Mouse (Mus musculus) T-helper 2 cell (primary cell): ENCODE measurements around the gene Map6.

Experiments used
- in situ Hi-C: fragments of 300-600 bp; cut with MboI, MseI; formaldehyde crosslinking; loops from one replicate; pipeline ENCODE4 v1.15.1; 2025; ENCODE audit warnings: high pct_unique_total_duplicates

The Map6 gene

GRCm38 (mm10) chr7:99313253-99313652 lies 46.0 kb downstream of the Map6 start:
- in situ Hi-C loops = no loop called here

DNA sequence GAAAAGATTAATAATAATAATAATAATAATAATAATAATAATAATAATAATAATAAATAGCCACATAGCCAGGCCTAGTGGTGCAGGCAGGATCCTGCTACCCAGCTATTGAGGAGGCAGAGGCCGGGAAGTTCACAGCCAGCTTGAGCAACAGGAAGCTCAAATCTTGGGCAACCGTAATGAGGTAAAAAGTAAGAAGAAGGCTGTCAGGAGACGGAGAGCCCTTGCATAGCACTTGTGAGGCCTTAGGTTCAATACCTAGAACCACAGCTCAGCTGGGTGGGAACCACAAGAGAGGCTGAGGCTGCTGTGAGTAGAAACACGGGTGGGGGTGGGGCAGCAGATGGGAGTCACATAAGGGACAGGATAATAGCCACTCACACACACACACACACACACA lies 47.3 kb downstream of the Map6 start:
- in situ Hi-C loops = no loop called here

DNA sequence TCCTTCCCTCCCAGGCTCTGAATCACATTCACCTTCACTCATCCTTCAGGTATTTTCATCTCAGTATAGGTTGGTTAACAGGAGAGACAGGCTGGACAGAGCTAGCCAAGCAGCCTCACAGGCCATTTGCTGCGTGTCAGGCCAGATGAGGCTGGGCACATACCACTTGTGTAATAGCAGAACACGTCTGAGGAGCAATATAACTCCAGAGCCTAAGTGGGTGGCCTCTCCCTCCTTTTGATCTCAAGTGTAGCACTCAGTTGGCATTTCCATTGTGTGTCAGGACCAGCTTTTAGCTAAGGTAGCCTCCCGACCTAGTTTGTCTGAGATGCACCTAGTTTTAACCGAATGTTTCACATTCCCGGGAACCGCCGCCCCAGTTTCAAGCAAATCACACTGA lies 49.0 kb downstream of the Map6 start:
- in situ Hi-C loops = no loop called here

GRCm38 (mm10) chr7:99317475-99317874 lies 50.2 kb downstream of the Map6 start:
- in situ Hi-C loops = no loop called here

DNA sequence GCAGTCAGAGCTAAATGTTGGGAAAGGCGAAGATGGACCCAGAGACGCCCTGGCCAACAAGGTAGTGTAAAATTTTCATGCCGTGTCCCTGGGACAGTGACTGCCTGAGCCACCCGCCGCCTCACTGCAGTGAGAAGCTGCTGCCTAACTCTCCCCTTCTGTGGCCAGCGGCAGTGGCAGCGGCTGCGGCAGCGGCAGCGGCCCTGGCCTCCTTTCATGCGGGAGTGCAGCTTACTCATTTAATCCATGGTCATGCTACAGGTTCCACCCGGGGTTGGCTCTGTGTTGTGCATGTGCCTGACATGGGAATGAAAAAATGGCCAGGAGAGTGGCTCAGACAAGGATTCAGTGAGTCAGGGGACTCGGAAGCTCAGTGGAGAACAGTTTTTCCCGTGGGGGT lies 53.3 kb downstream of the Map6 start:
- in situ Hi-C loops = no loop called here

DNA sequence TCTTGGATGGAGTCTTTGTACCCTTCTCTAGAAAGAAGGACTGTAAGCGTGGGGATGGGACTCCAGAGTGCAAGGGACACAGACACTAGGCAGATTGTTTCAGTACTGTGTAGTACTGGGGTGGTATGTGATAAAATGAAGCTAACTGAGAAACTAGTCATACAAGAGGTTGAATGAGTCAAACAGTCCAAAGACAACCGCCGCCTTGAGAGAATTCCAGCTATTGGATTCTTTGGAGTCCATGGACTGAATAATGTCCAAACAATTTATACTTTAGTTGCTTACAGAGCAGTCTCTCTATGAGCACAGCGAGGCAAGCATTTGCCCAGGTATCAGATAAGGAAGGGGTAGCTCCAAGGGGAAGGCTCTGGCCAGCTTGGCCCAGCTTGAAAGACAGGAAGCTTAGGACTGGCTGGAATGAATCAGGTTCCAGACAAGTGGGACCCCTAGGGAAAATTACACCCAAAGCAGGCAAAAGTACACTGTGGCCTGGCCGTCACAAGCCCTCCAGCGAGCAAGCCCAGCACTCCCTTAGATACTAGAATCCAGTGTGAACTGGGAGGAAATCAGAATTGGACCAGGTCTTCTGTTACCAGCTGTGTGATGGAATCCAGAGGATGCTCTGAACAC lies 55.6 kb downstream of the Map6 start:
- in situ Hi-C loops = no loop called here

DNA sequence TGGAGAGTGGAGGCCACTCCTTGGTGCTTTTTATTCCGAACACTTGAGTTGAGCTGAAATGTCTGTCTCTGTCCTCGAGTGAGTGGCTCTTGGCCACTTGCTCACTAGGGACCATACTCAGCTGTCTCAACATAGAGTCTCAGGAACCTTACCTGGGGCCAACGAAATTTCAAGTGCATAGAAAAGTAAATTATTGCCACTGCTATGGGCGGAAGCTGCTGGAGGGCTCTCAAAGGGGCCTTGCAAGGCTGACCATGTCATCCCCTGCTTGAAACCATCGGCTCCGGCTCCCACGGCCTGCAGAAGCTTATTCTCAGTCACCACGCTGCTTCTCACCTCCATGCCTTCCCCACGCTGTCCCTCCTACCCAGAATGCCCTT lies 56.1 kb downstream of the Map6 start:
- in situ Hi-C loops = no loop called here

DNA sequence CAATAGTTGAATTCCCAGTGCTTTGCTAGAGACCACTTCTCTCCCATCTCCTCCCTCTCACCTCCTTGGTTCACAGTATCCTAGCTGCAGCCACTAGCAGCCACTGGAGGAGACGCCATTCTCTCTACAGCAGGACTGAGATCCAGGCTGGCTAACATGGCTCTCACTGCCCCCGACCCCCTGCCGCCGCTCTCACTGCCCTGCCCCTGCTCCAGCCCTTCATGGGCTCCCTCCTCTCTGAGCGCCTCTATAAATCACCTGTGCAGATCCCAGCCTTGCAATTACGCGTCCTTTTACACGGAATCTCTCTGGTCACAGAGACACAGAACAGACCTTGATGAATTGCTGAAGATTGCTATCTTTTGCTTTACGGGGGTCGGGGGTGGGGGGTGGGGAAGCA lies 57.6 kb downstream of the Map6 start:
- in situ Hi-C loops = no loop called here

- in situ Hi-C loops = no loop called here
Measured at GRCm38 (mm10) chr7:99326128-99326527, 58.9 kb downstream of the Map6 start.

GRCm38 (mm10) chr7:99328847-99329246 lies 61.6 kb downstream of the Map6 start:
- in situ Hi-C loops = no loop called here

- in situ Hi-C loops = no loop called here
Measured at GRCm38 (mm10) chr7:99330012-99330411, 62.8 kb downstream of the Map6 start.

DNA sequence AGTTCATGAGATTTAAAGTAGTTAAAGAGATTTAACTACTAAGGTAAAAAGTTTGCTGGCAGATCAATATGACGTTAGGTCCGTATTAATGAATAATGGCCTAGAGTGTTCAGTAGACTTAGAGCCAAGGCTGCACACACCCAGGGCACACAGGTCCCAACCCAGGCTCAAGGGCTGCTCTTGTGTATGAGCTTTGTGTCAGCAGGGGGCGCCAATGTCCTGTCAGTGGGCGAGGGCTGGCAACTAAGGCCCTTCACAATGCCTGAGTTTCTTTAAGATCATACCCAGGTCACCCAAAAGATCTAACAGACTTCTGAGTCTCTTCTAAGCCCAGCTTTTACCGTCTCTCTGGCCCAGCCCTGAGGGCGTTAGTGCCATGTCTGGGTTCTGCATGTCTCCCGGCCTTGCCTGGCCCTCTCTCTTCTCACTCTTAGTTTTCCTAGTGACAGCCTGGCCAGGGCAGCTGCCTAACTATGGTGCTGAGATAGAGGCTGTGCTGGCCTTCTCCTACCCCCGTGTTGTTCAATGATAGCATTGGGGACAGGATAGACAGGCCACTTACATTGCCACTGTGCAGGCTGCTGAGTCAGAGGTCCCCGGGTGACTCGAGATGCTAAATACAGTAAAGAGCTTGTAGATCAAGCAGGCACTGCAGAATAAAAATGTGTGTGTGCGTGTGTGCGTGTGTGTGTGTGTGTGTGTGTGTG lies 65.7 kb downstream of the Map6 start:
- in situ Hi-C loops = no loop called here

GRCm38 (mm10) chr7:99340736-99341135 lies 73.5 kb downstream of the Map6 start:
- in situ Hi-C loops = no loop called here

- in situ Hi-C loops = no loop called here
Measured at GRCm38 (mm10) chr7:99343577-99343976, 76.3 kb downstream of the Map6 start.

GRCm38 (mm10) chr7:99347268-99347667 lies 80.0 kb downstream of the Map6 start:
- in situ Hi-C loops = no loop called here

GRCm38 (mm10) chr7:99348883-99349282 lies 81.6 kb downstream of the Map6 start:
- in situ Hi-C loops = no loop called here

DNA sequence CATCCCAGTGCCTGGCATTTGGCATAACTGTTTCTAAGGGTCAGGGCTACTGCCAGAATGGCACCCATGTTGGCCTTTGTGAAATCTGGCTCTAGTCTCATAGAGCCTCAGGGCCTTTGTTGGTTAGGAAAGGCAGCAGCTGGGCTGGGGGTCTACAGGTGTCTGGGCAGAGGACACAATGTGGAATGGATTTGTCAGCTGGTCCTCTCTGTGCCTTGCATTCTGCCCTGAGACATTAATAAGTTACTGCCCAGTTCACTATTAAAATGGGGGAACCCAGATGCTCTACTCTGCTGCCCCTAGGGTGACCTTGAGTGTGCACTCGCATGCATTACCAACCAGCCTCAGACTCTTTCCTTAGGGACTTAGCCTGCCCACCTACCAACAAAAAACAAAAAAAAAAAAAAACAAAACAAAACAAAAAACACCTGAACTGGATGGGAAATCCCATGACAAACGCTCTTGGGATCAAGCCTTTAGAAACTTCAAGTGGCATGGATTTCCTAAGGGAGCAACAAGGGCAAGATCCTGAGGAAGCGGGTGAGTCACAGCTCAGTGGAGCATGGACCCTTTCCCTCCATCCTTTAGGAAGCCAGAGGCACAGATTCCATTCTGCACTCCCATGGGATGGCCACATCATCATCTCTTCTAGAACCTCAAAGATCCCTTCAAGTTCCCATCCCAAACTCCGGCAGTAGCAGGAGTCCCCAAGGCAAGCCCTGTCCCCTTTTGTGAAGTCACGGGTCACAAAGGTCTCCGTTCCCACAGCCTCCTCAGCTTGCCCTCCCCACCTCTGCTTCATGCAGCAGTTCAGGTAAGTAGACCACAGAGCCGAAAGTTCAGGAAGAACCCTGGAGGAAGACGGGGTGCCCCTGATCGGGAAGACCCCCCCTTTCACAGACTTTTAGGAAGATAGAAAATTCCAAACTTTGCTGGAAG lies 82.8 kb downstream of the Map6 start:
- in situ Hi-C loops = loop anchor here (10.0 kb wide), 1 partner anchor 1825 kb away; no protein-coding TSS in a partner anchor

DNA sequence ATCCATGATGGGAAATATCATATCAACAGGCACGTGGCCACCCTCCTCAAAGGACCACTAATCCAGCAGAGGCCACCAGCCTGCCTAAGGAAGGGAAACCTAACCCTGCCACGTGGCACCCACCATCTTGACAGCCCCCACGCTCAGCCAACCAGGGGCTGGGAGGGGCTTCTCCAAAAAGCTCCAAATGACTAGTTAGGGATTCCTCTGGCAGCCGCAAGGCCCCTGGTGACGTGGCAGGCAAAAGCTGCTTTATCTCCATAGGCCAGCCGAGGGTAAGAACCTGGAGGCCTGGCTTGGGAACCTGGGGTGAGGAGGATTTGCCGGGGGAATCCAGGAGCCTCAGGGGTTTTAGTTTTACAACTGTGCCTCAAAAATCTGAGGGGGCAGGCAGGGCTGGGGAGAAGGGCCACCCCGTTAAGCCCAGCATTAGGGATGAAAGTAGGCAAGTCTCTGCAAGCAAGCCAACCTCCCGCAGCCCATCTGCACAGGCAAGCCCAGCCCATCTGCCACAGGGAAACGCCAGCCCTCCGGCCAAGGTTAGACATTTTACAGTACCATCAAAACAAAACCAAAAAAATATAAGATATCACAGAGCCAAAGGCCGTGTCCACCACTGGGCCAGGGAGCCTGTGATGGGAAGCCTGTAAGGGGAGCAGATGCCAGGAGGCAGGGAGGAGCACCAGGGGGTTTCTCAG lies 84.0 kb downstream of the Map6 start:
- in situ Hi-C loops = loop anchor here (10.0 kb wide), 1 partner anchor 1826 kb away; no protein-coding TSS in a partner anchor

GRCm38 (mm10) chr7:99351802-99352517 lies 84.7 kb downstream of the Map6 start:
- in situ Hi-C loops = loop anchor here (10.0 kb wide), 1 partner anchor 1827 kb away; no protein-coding TSS in a partner anchor

DNA sequence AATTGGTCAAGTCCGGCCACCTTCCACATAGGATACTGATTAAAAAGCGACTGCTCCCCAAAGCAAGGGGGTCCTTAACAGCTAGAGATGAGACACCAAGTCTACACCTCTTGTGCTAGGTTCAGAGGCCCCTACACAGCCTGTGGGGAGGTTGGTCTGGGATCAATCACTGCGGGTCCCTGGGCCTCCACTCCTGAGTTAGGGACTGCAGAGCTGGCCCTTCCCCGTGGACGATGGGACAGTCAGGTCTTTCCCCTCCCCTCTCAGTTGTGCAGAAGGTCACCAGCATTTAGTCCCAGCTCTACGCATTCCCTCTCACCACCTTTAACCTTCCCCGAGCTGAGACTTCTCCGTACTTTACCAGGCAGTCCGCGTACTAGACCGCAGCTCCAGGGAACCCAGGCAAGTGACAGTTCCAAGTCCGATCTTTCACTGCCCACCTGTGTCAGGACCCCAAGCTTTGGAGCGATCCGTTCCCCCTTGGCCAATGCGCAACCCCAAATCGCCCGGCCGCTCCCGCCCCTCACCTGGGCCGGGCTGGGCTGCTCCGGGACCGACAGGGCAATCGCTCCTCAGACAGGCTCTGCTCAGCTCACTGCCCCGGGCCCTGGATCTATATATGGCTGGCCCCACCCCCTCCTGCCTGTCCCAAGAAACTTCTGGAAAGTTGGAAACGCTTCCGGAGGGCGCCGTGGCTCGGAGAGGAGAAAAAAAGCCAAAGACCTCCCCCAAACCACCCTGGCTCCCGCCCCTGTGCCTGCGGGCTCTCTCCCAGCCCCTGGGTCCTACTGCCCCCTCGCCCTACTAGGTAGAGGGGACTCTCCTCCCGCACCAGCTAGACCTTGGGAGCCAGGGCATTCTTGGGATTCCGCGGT lies 85.5 kb downstream of the Map6 start, which contains the start of gene Serpinh1:
Gene Serpinh1, minus strand, starts transcription at position 714 of the 875 bp plus-strand sequence.
- in situ Hi-C loops = loop anchor here (10.0 kb wide), 1 partner anchor 1828 kb away; no protein-coding TSS in a partner anchor
